Mouse (Mus musculus) megakaryocyte, embryonic 14.5 days (primary cell): ENCODE measurements around the gene Ppil4.

Source experiments
- FLI1 ChIP-seq: IDR thresholded peaks from 2 replicates; pipeline ENCODE4 v1.6.1; 2012; ENCODE audit warnings: low read length, inconsistent platforms, mixed read lengths
- GATA1 ChIP-seq: IDR thresholded peaks from 3 replicates; pipeline ENCODE4 v1.6.1; 2012; ENCODE audit warnings: mixed read lengths, low read length, inconsistent platforms, borderline replicate concordance

- TF ChIP-seq FLI1 (no peak), GATA1 (no peak)
These were observed 48.1 kb downstream of the Ppil4 start for GRCm38 (mm10) chr10:7840785-7841184.
